In genomic region chr8:110629245-110630063, GRCm38 (mm10) we compare ENCODE assay signal across 8 mouse cellular contexts. TPM values are rescaled to one million over a fixed set of nuclear protein-coding genes. Genes with fewer than 3 reads are reported as not detected.
DNase-seq lines count a peak whose midpoint lies in the region.

No protein-coding gene starts in this region.

- DNase-seq in heart, postnatal 36 days: peak; percentile 38 to 52
- no peak for DNase-seq in heart, adult 11 months
- DNase-seq in CD4-positive helper T cell, adult 2 months (ENCODE audit: low read depth, low spot score): peak; percentile 34
- DNase-seq in adrenal gland, postnatal 14 days: peak; percentile 86
- peak; percentile 68 for DNase-seq in embryonic facial prominence, embryonic 10.5 days (ENCODE audit: low spot score)
- peak; percentile 74 to 79 for DNase-seq in kidney, postnatal 4 days
- peak; percentile 59 for DNase-seq in thymus, postnatal 0 days (ENCODE audit: low spot score)

- 74% methylated on average over 9 of the region's 9 CpGs for whole genome bisulfite sequencing in embryonic facial prominence, embryonic 10.5 days
- WGBS in macrophage (ENCODE audit: missing documents): 91% methylated on average over 9 of the region's 9 CpGs

- H3K27ac ChIP-seq in embryonic facial prominence, embryonic 10.5 days (replicated peaks): no peak overlapping the region
- 0 out of 2 replicates have a peak overlapping the region, but pooled peaks have one; percentile 10 for H3K27ac ChIP-seq in macrophage

- no peaks in the 10 kb centered on the region for H3K4me1 ChIP-seq in embryonic facial prominence, embryonic 10.5 days

- peaks cover 87% of the 10 kb centered on the region for H3K79me2 ChIP-seq in macrophage (ENCODE audit: inconsistent target)

- H3K4me3 ChIP-seq in embryonic facial prominence, embryonic 10.5 days: no peak overlapping the region
- H3K4me3 ChIP-seq in macrophage (ENCODE audit: inconsistent target): no peak overlapping the region

- intact Hi-C loops in heart, postnatal 36 days (cut with DNase I): no loop called here

- H3K36me3 ChIP-seq in embryonic facial prominence, embryonic 10.5 days (replicated peaks): peaks cover 35% of the 10 kb centered on the region
- peaks cover 26% of the 10 kb centered on the region for H3K36me3 ChIP-seq in macrophage (ENCODE audit: inconsistent target)

- no peaks in the 10 kb centered on the region for H3K27me3 ChIP-seq in embryonic facial prominence, embryonic 10.5 days (replicated peaks; ENCODE audit: low read depth, poor library complexity, severe bottlenecking)

- H3K9me3 ChIP-seq in embryonic facial prominence, embryonic 10.5 days: no peaks in the 10 kb centered on the region

RNA-seq across cellular contexts. Expression of gene Vac14, which starts 11.1 kb away (rescaled TPM):
- total RNA-seq in heart, postnatal 36 days (2021): 10 to 100 TPM; 14.7 to 16.8 TPM
- total RNA-seq in adrenal gland, postnatal 14 days (2021): 25.0 and 25.8 TPM in 2 replicates
- 26.2 and 27.3 TPM in 2 replicates for polyA plus RNA-seq in embryonic facial prominence, embryonic 10.5 days (2016; fragmentation: Nextera tagmentation; extraction: Ambion mirVana)
- 100 to 1,000 TPM in 16 of 26 experiments, 10 to 100 TPM in 10; 48.5 to 157 (median 113) TPM for total RNA-seq in macrophage (2018; cell fraction: chromatin; rRNA removed)
- 10 to 100 TPM; 41.8 to 64.1 (median 53.3) TPM for total RNA-seq in macrophage (2018; cell fraction: cytosol; rRNA removed)
- 100 to 1,000 TPM in 4 of 26 experiments, 10 to 100 TPM in 22; 40.5 to 122 (median 75.3) TPM for total RNA-seq in macrophage (2018; cell fraction: nucleus; rRNA removed)
- 47.9 to 60.1 TPM (median 56.8 TPM) in 3 replicates for polyA plus RNA-seq in macrophage (2018)
- polyA plus RNA-seq in thymus, postnatal 0 days (2015; fragmentation: Nextera tagmentation; extraction: Ambion mirVana): 15.9 and 16.9 TPM in 2 replicates
